Comparison of ENCODE assay signal across 18 mouse cellular contexts in the genomic region with DNA sequence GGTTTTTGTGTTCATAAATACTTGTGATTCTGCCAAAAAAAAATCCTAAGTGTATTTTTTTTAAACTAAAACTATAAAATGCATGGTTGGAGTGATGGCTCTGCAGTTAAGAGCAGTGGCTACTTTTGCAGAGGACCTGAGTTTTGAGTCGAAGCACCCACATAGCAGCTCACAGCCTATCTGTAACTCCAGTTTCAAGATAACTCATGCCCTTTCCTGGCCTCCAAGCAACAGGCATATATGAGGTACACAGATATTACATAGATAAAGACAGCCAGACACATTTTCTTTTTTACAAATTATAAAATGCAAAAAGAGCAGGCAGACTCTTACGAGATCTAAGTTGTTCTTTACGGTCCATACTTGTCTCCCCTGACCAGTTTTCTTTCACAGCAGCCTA.
"Had no signal": no experiment of that assay in that cellular context is flagged by ENCODE, and none has a peak within 500 bp of the region (broad histone marks: within the 10 kb centered on the region; RNA-seq: fewer than 3 reads in every experiment).

No protein-coding gene starts in this region.

- H3K9ac ChIP-seq: kidney, embryonic 15.5 days; limb, embryonic 12.5 days; limb, embryonic 15.5 days; lung, embryonic 15.5 days; midbrain, embryonic 13.5 days had no signal

- H3K27ac ChIP-seq: kidney, embryonic 15.5 days; limb, embryonic 12.5 days; limb, embryonic 15.5 days; lung, embryonic 15.5 days; macrophage; midbrain, embryonic 10.5 days; midbrain, embryonic 13.5 days had no signal

- H3K9me3 ChIP-seq: kidney, embryonic 15.5 days; limb, embryonic 15.5 days; lung, embryonic 15.5 days; midbrain, embryonic 10.5 days; midbrain, embryonic 13.5 days had no signal

- H3K4me3 ChIP-seq: kidney, embryonic 15.5 days; limb, embryonic 12.5 days; limb, embryonic 15.5 days; lung, embryonic 15.5 days; megakaryocyte, embryonic 14.5 days; midbrain, embryonic 10.5 days; midbrain, embryonic 13.5 days; myocyte had no signal

- H3K4me1 ChIP-seq: kidney, embryonic 15.5 days; limb, embryonic 12.5 days; limb, embryonic 15.5 days; midbrain, embryonic 10.5 days; midbrain, embryonic 13.5 days had no signal

- DNase-seq: kidney, adult 11 months; kidney, adult 8-10 months; kidney, postnatal 10 days; kidney, postnatal 4 days; left cerebral cortex, postnatal 4 days; lung, adult 18-20 months; thymus, adult 18-20 months; thymus, postnatal 36 days had no signal

- ATAC-seq: midbrain, embryonic 13.5 days; midbrain, embryonic 16.5 days had no signal

- H3K36me3 ChIP-seq: lung, embryonic 15.5 days had no signal

- H3K27me3 ChIP-seq: kidney, embryonic 15.5 days; limb, embryonic 12.5 days; limb, embryonic 15.5 days; lung, embryonic 15.5 days; megakaryocyte, embryonic 14.5 days; midbrain, embryonic 13.5 days had no signal

- H3K4me2 ChIP-seq: kidney, embryonic 15.5 days; limb, embryonic 12.5 days; limb, embryonic 15.5 days; lung, embryonic 15.5 days; midbrain, embryonic 13.5 days had no signal
